Mouse (Mus musculus) thymus, adult 18-20 months (tissue): ENCODE data around the gene Lmntd1.

Experiments used
- DNase-seq, 2 experiments: peaks; one replicate each; pipeline ENCODE4 v3.0.0; 2022; ENCODE audit warnings: mixed read lengths in 2 of 2

The Lmntd1 gene

DNA sequence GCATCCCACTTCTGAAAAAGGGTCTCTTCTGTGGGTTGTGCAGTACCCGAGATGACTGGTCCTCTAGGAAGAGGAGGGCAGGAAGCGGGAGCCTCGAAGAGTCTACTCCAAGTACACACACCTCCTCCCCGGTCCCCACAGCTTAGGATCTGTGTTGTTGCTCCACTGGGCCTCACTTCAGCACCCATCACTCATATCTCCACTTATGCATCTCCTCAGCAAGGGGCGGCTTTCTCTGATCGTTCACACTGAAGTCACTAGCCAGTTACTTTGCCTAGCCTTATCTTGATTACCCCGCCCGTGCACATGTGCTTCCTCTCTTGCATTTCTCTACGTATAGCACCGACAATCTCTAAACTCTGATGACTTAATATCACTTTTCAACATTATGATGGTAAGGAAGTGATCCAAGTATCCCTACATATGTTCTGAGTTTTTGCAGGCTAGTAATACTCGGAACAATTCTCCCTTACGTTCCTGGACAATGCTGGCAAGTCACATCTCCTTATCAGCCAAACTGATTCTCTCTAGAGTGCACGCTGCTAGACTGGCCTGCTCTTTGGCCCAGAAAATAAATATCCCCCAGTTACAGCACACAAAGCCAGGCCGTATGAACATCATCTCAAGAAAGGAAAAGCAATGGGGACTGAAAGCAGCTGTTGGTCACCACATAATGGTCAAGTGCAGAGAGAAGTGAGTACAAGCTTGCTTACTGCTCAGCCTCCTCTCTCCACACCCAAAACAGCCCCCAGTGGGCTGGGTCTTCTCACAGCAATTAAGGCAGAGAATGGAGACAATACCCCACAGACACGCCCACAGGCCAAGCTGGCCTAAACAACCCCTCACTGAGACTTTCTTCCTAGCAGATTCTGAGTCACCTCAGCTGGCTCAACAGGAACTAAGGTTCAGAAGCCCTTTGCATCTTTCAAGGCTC is 56.8 kb downstream of the Lmntd1 start:
- no peak for DNase-seq

DNA sequence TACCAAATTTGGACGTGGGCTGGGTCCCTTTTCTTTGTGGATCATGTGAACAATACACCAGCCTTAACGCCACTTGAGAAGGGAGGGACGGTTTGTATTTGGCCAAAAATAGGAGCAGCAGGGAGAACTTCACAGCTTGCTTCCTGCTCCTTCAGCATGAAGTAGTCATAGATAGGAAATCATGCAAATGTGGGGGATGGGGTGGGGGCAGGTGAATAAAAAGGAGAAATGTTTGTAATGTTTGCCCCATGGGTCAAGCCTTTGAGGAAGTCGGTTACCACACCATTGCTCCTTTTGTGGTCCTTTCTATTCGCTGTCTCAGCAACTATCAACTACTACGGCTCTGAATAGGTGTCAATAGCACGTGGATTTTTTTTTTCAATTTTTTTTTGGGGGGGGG is 60.9 kb downstream of the Lmntd1 start:
- DNase-seq, result no peak

DNA sequence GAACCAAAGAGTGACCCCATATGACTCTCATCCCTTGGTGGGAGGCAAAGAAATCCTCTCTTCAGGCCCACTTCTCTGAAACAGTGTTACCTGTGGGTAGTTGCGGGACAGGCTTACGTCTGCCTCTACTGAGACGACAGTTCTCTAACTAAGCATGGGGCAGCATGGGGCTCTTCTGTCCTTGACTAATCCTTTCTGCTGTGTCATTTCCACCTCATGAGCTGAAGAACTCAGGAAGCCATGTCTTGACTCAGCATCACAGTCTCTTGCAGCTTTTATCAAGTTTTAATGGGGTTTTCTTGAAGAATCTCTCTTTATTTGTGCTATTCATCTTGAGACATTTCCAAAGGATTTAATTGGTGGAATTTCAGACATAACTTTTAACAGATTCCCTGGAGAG is 61.3 kb downstream of the Lmntd1 start:
- DNase-seq, result no peak

DNA sequence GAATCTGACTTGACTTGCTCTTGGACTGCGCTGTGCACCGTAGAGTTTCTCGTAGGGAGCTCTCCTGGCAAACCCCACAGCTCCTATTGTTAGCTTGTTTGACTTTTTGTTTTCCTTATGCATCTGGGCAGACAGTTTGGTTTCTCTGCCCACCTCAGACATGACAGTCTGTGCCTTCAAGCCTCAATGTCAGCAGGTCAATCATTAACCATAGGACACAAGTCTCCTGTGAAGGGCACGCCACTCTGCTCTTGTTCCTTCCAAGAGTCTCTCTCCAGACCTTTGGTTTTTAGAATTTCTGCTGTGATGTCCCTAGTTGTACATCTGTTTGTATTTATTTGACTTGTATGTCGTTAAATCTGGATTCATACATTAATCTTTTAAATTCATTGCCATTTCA is 63.1 kb downstream of the Lmntd1 start:
- DNase-seq, result no peak

DNA sequence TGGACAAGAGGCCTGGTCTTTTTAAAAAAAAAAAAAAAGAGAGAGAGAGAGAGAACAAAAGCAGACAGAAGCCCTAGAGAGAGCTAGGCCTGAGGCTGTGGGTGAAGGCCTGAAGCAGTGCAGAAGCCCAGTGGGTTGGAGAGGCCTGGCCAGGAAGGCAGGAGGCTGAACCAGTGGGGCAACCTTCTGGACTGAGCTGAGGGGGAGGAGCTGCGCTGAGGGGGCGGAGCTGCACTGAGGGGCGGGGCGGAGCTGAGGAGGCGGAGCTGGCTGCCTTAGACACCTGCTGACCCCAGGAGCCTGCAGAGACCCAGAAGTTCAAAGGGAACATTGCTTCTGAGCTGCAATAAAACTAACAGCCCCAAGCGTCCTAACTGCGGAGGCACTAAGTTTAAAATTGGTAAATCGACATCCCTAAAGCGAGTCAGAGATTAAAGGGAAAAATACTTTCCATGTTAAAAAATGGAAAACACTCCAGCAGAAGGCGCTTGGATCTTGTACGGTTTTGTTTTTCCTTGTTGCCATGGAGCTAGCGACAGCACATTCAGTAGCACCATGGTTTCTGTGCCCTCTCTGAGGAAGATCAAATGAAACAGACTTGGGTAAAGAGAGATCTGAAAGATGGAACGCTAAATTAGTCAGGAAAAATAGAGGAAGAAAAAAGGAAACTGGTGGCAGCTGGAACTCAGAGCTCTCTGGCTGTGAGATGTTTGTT is 68.0 kb downstream of the Lmntd1 start:
- DNase-seq, result no peak

DNA sequence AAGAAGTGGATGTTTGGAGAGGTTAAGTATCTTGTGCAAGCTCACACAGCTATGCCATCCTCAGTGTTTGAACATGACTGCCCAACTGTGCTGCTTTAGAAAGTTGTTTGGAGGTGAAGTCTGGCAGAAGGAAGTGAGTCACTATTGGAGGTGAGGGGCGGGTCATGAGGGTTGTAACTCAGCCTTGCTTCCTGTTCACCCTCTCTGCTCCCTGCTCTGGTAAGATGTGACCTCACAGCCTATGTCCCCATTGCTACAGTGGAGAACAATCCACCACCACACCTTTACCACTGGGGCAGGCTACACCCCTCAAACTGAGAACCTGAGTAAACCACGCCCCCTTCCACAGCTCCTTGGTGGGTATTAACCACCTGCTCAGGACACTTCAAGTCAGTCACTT is 69.3 kb downstream of the Lmntd1 start:
- DNase-seq, result no peak

DNA sequence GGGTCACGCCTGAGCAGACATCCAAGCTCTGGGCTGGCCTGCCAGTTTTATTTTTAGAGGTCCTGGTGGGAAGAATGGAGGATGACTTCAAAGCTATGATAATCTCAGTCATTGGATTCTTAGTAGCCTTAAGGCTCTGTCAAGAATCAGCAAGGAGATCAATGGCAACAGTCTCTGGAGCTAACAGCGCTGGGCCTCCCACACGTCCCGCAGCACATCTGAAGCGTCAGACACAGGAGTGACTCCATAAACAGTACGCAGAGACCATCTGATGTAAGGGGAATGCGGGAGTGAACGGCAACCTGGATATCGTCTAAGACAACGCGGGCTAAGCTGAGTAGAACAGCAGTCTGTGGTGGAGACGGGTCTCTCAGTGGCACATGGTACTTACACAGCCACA is 69.8 kb downstream of the Lmntd1 start:
- DNase-seq, result no peak

DNA sequence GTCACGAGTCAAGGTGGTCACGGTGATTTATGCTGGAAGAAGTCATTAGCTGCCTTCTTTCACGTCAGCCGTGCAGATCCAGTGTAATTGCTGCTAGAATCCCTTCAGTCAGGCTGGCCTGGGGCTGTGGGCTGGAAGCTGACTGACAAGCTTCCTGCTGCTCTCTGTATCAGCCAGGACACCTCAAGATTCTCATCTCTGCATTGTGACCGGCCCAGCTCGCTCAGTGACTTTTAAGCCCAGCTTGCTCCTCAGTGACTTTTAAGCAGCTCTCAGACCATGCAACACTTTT is 74.6 kb downstream of the Lmntd1 start:
- no peak for DNase-seq

DNA sequence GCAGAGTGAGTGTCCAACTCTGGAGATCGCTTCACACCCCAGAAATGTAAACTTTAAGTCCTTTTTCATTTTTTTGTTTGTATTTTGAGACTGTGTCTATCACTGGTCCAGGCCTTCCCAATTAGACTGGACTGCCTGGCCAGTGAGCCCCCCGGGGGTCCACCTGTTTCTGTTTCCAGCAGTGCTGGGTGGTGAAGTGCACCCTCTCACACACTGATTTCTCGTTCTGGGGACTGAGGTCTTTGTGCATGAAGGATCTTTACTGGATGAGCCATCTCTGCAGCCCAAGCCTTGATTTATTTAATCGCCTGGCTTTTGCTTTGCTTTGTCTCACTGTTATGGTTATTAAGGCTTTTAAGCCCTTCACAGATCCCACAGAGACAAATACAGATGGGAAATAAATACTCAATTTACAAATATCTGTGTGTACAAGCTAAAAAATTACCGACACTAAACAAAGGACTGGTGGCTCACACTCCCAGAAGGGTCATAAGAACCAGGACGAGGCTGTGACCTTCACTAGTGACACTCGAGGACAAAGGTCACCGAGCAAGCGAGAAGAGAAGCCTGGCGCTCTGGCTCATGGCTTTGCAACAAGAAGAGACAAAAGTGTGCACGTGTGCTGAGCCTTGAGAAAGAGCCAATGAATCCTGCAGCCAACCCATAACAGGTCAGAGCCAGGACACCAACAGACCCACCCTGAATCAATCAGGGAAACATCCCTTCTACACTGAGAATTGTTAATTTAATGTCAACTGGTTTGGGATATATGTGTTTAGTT is 75.1 kb downstream of the Lmntd1 start:
- no peak for DNase-seq

DNA sequence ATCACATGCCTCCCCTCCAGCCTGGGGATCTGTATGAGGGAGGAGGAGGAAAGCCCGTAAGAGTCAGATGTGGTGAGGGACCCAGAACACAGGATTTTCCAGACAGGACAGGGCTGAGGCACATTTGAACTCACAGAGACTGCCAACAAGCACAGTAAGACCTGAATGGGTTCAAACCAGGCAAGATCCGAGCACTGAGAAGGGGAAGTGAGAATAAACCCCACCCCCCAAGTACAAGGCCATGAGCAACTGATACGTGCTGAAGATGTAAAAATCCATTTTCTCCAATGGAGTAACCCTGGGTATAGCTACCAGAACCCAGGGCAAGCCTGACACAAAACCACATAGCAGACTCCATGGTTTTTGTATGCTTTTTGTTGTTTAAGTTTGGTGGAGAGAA is 83.7 kb downstream of the Lmntd1 start:
- DNase-seq, result no peak

DNA sequence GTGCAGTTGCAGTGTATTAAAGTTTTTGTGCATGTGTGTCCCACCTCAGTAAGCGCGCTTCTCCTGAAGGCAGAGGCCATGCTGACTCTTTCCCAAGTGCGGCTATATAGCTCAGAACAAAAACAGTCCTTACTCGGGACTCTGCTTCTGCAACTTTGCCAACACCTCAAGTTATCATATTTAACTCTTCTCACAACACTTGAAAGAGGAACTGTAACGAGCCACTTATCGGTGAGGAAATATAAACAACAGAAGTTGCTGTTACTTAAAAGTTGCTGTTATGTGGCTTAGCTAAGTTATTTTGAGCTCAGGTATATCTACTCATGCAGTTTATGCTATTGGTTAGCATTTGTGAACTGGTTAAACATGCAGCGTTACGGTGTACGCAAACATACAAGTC is 90.8 kb downstream of the Lmntd1 start:
- DNase-seq, result no peak

DNA sequence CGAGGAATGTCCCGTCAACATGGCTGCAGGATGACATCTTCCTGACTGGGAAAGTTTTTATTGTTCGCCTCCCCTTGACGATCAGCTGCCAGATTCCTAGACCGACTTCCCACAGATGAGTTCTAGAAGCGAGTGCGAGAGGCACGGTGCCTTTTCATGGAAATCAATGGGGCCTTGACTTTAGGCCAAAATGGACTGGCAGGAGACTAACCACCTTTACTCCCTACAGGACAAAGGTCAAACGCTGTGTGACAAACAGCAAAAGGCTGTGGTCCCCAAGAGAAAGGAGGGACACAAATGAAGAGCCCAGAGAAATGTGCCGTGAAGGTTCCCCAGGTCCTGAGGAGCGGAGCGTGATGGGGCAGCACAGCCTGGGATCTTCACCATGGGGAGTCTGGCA is 91.5 kb downstream of the Lmntd1 start:
- DNase-seq, result no peak

DNA sequence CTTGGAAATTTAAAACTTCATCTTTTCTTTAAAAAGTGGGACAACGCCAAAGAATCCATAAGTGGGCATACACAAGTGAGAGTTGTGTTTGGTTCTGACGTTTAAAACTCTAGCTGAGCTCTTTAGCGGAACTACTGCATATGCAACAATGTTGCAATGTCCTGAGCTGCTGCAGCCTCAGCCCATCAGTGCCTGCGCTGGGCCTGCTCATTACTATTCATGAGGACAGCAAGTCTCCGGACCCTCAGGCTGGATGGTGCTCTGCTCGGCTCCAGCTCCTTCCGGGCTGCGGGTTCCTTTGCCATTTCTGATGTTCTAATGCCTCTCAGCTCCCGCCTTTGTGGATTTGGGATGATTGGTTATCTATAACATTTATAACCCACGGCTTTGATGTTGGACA is 97.1 kb downstream of the Lmntd1 start:
- no peak for DNase-seq

DNA sequence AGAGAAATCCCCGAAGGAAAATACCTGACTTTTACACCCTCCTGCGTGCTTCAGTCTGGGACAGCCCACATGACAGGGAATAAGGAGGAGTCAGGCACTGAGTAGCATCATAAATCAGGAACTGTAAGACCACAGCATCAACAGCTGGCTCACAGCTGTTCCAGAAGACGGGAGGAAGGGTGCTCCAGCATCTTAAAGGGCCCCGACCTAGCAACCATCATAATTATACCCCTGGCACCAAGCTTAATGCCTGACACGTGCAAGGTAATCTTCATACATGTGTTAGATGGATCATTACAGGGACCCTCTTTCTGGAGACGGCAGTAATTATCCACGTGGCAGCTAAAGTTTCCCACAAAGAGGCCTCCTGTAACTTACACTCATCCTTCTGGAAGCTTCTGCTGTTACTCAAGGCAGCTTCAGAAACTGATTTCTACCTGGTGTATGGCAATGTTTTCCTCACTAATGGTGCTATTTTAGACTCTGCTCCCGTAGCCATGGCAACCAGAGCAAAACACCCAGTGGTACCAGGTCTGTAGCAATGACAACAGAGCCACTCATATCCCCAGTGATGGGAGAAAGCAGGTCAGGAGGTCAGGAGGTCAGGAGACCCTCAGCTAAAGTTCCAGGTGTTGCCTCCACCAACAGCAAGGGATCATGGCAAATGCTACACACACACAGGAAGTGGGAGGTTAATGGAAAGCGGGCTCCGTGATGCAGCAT is 98.1 kb downstream of the Lmntd1 start:
- DNase-seq, result no peak

DNA sequence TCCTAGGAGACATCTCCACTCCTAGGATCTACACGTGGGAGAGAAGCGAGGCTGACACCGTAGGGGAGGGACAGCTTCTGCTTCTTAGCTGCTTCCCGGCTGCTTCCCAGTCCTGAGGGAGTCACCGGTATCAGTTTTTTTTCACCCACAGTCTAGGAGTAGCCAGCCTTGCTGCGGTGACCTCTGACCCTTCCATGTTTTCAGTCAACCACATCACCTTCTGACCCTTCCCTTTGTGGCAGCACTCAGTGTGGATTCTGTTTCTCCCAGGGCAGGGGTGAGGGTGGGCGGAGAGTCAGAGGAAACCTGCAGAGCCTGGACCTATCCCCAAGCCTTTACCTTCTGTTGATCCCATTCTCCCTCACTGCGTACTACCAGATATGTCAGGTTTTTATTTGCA is 102.9 kb downstream of the Lmntd1 start:
- no peak for DNase-seq

DNA sequence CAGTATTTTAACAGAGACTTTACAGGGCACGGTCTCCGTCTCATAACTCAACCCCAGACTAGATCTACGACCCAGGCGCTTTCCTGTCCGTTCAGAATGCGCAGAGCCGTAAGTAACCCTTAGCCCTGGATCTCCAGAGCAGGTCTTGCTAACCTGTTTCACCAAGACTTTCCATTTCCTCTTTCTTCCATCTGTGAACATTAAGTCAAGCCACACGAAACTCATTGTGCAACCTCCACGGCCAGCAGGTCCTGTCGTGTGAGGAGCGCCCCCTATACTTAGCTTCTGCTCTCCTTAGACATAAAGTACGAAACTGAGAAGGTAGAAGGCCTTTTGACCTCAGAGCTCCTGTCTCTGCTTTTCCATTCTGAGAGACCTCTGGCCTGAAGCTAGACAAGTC is 105.3 kb downstream of the Lmntd1 start:
- no peak for DNase-seq

DNA sequence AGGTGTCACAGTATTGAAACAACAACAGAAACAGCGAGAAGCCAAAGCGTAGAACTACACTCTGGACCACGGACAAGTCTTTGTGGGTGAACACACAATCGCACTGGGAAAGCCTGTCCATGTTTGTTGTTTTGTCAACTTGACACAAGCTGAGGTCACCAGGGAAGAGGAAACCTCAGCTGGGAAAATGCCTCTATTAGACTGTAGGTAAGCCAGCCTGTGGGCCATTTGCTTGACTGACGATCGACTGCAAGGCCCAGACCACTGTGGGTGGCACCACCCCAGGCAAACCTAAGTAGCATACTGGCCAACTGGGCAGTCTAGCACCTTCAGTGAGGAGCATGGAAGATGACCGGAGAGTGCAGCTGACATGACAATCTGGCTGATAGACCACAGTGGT is 112.4 kb downstream of the Lmntd1 start:
- DNase-seq, result no peak

DNA sequence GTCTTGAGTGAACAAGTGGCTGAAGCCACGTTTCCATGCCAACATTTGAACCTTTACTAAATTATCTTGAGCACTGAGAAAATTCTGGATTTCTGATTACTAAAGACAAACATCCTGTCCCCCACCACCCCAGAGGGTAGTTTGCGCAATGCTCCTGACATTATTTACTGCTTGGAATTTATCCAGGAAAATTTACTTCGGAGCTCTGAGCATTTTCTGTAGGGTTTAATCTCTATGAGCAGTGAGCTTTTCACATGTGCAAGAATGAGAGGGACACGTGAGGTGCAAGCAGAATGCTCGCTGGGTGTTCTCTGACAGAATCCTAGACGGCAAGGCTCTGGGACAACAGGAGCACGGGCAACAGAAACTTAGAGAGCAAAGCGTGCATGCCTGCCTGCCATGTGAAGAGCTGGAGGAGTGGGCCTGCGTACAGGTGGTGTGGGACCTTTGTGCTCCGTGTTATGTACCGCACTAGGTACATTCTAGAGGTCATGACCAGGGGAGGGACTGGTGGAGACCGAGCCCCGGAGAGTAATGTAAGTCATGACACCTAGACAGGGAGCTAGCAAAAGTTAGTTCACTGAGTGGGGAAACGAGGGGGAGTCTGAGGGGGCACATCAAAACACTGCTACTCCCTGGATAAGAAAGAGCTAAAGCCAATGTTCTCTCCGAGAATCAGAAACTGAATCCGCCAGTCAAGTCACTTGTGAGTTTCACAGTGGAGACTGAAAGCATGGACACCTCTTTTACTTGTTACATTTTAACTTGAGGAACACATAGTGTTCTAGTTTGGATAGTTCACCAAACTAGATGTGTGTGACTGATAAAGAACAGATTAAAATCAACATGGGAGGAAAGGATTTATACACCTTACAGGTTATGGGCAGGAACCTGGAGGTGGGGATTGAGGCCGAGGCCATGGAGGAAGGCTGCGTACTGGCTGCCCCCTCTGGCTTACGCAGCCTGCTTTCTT is 114.3 kb downstream of the Lmntd1 start:
- DNase-seq, result no peak

DNA sequence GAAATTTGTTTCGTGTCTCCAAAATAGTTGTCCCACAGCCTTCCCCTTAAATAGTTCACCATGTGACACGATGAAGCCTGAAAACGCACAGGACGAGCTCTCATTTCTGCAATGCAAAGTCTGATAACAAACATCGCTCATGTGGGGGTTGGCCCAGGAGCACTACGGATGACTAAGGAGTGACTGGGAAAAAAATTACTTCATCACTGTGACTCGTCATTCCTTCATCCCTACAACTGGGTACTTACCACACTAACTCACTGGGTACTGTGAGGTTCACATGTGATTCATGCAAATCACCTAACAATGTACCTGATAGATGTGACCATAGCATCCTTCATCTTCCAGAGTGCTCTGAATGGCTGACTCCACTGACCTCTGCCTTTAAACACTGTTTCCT is 118.4 kb downstream of the Lmntd1 start:
- DNase-seq, result no peak

DNA sequence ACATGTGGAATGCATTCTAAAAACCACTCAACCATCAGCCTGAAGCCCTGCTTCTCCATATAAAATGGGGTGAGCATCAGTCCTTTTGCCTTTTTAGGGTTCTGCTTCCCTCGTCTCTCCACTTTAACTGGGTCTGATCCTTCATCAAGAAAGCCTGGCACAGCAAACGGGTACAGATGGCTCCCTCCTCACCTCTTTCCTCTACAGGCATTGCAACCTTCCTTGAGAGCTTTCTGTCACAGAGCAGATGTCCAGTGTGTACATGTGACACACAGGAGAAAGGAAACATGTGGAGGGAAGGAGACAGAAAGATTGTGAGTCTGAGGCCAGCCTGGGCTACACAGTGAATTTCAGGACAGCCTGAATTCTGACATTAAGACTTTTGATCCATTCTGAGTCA is 125.9 kb downstream of the Lmntd1 start:
- DNase-seq, result no peak

DNA sequence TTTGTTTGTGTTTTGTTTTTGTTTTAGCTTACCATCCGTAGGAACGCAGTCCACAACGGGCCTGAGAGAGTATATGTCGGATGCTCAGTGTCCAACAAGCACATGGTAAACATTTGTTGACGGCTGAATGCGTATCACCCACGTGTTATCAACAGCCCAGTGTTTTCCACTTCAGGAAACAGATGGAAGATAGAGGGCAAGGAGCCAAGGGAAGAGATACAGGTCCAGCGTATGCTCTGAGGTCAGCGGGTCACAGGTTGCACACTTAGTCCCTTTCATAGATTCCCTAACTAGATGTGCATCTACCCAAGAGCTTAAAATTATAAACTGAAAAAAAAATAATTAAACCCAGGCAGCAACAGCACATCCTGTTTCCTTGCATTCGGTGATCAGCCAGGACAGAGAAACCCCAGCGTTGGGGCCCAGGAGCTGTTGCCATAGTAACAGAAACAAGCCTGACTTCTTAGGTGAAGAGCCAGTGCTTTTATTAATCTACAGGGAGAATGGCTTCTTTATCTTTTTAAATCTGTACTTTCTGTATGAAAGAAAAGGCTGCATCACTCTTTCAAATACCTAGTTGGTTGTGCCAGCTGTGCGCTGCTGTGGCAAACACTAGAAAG is 128.0 kb downstream of the Lmntd1 start:
- DNase-seq, result no peak

DNA sequence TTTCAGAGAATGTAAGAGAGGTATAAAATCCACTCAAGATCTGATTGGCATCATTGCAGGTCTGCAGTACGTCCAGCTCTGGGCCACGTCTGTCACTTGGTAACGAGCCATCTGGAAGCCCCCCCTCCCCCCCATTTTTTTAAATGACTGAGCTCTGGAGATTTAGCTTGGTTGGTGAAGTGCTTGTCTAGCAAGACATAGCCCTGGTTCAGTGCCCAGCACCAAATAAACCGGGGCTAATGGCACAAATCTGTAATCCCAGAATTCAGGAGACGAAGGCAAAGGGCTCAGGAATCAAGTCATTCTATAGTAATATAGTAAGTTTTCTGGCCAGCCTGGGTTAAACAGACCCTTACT is 130.8 kb downstream of the Lmntd1 start:
- no peak for DNase-seq
